In genomic region chr1:92006666-92007065, GRCm38 (mm10) we compare ENCODE assay signal across 20 mouse cellular contexts.
DNase-seq lines count a peak whose midpoint lies in the region; ATAC-seq and TF ChIP-seq lines count a peak whose summit lies in the region.
"Had no signal": no experiment of that assay in that cellular context is flagged by ENCODE, and none has a peak within 500 bp of the region (broad histone marks: within the 10 kb centered on the region; RNA-seq: fewer than 3 reads in every experiment).

No protein-coding gene starts in this region.

- H3K27me3 ChIP-seq in hindbrain, embryonic 10.5 days (ENCODE audit: insufficient read depth, poor library complexity, severe bottlenecking) = no peaks in the 10 kb centered on the region
- H3K27me3 ChIP-seq in hindbrain, postnatal 0 days (ENCODE audit: insufficient read depth, low read length) = no peaks in the 10 kb centered on the region
- no peaks in the 10 kb centered on the region for H3K27me3 ChIP-seq in thymus, adult 2 months (ENCODE audit: control insufficient read depth, insufficient read depth, low read length)
- H3K27me3 ChIP-seq: CH12.LX; heart, embryonic 13.5 days; liver, embryonic 12.5 days; lung, embryonic 15.5 days had no signal

- WGBS in hindbrain, embryonic 10.5 days = 49% methylated on average over 1 of the region's 1 CpGs
- 55% methylated on average over 1 of the region's 1 CpGs for WGBS in hindbrain, postnatal 0 days
- 75% methylated on average over 1 of the region's 1 CpGs for WGBS in thymus, adult 2 months

- no peak overlapping the region for H3K4me2 ChIP-seq in hindbrain, postnatal 0 days (ENCODE audit: low read depth, low read length)
- H3K4me2 ChIP-seq: heart, embryonic 13.5 days; liver, embryonic 12.5 days; lung, embryonic 15.5 days had no signal

- H3K9me3 ChIP-seq in hindbrain, embryonic 10.5 days = no peaks in the 10 kb centered on the region
- no peaks in the 10 kb centered on the region for H3K9me3 ChIP-seq in hindbrain, postnatal 0 days (ENCODE audit: low read length)
- H3K9me3 ChIP-seq: heart, embryonic 13.5 days; limb, embryonic 10.5 days; liver, embryonic 12.5 days; lung, embryonic 15.5 days had no signal

- no peak for ATAC-seq in hindbrain, postnatal 0 days
- ATAC-seq: forebrain, embryonic 14.5 days; hindbrain, embryonic 16.5 days; liver, embryonic 12.5 days had no signal

- H3K27ac ChIP-seq in hindbrain, embryonic 10.5 days = 0 out of 2 replicates have a peak overlapping the region, but pooled peaks have one; percentile 10
- H3K27ac ChIP-seq in hindbrain, postnatal 0 days = no peak overlapping the region
- no peak overlapping the region for H3K27ac ChIP-seq in thymus, adult 2 months (ENCODE audit: control insufficient read depth, insufficient read depth, low read length)
- H3K27ac ChIP-seq: heart, embryonic 13.5 days; limb, embryonic 10.5 days; liver, embryonic 12.5 days; lung, embryonic 15.5 days had no signal

- H3K9ac ChIP-seq in hindbrain, postnatal 0 days (replicated peaks; ENCODE audit: low read length) = no peak overlapping the region
- H3K9ac ChIP-seq: heart, embryonic 13.5 days; liver, embryonic 12.5 days; lung, embryonic 15.5 days had no signal

- H3K4me3 ChIP-seq in hindbrain, embryonic 10.5 days = no peak overlapping the region
- H3K4me3 ChIP-seq in hindbrain, postnatal 0 days (ENCODE audit: low read length) = no peak overlapping the region
- no peak overlapping the region for H3K4me3 ChIP-seq in thymus, adult 2 months (ENCODE audit: control insufficient read depth, insufficient read depth, low read length)
- H3K4me3 ChIP-seq: heart, embryonic 13.5 days; limb, embryonic 10.5 days; liver, embryonic 12.5 days; lung, embryonic 15.5 days; myocyte had no signal

- H3K36me3 ChIP-seq in hindbrain, embryonic 10.5 days = peaks cover 14% of the 10 kb centered on the region
- no peaks in the 10 kb centered on the region for H3K36me3 ChIP-seq in hindbrain, postnatal 0 days (ENCODE audit: insufficient read depth, low read length)
- no peaks in the 10 kb centered on the region for H3K36me3 ChIP-seq in thymus, adult 2 months (ENCODE audit: control insufficient read depth, insufficient read depth, low read length)
- H3K36me3 ChIP-seq: lung, embryonic 15.5 days had no signal

- DNase-seq in hindbrain, embryonic 10.5 days (ENCODE audit: low spot score) = no peak
- no peak for DNase-seq in hindbrain, postnatal 0 days (ENCODE audit: low spot score)
- DNase-seq in thymus, postnatal 14 days = peak; percentile 8
- DNase-seq in thymus, adult 2 months = no peak
- no peak for DNase-seq in brain, embryonic 14.5 days (ENCODE audit: low read depth)
- no peak for DNase-seq in left cerebral cortex, adult 8-10 months (ENCODE audit: low spot score in 2 of 2)
- no peak for DNase-seq in urinary bladder, postnatal 25 days (ENCODE audit: low spot score)
- DNase-seq: adrenal gland, postnatal 36 days; cerebellum, postnatal 10 days; heart, postnatal 36 days; midbrain, embryonic 14.5 days; retina, postnatal 1 day had no signal

- no peak for TF ChIP-seq CTCF in hindbrain, postnatal 0 days (IDR thresholded peaks at IDR 0.05; ENCODE audit: low read depth)
- no peak for TF ChIP-seq CTCF in thymus, adult 2 months (IDR thresholded peaks at IDR 0.05; ENCODE audit: borderline replicate concordance, control insufficient read depth, extremely low read depth, insufficient read depth, low read length, poor library complexity)
- 0 out of 2 replicates have a peak, but pooled peaks have one; percentile 7 for TF ChIP-seq CTCF in brain, embryonic 14.5 days (IDR thresholded peaks at IDR 0.05; ENCODE audit: borderline replicate concordance, extremely low read depth, insufficient read depth, insufficient read length)

- no peaks in the 10 kb centered on the region for H3K4me1 ChIP-seq in hindbrain, embryonic 10.5 days (replicated peaks)
- no peaks in the 10 kb centered on the region for H3K4me1 ChIP-seq in hindbrain, postnatal 0 days (ENCODE audit: insufficient read depth, low read length)
- H3K4me1 ChIP-seq in thymus, adult 2 months (replicated peaks; ENCODE audit: control insufficient read depth, insufficient read depth, low read length) = 0 out of 2 replicates have a peak, but pooled peaks cover 2% of the 10 kb centered on the region
- H3K4me1 ChIP-seq: liver, embryonic 12.5 days had no signal

- no peak for TF ChIP-seq POLR2A in thymus, adult 2 months (IDR thresholded peaks at IDR 0.05; ENCODE audit: control insufficient read depth, extremely low read depth, insufficient read depth, low read length, poor library complexity)
- no peak for TF ChIP-seq POLR2A in brain, embryonic 14.5 days (IDR thresholded peaks at IDR 0.05; ENCODE audit: borderline replicate concordance, extremely low read depth, insufficient read depth, insufficient read length, poor library complexity, severe bottlenecking)
